Mouse (Mus musculus) neutrophil, adult 59 days (primary cell): ENCODE results near the gene Gpr88. TPM values are rescaled to one million over a fixed set of nuclear protein-coding genes. Genes with fewer than 3 reads are reported as not detected.

ENCODE experiments used
- total RNA-seq, 2 experiments: library from RNA; stranded (reverse); gene quantifications; 1 replicate in 1 of 2; 2 replicates in 1 of 2; pipeline ENCODE4 v1.2.4; 2023

The Gpr88 gene
- not detected for total RNA-seq

DNA sequence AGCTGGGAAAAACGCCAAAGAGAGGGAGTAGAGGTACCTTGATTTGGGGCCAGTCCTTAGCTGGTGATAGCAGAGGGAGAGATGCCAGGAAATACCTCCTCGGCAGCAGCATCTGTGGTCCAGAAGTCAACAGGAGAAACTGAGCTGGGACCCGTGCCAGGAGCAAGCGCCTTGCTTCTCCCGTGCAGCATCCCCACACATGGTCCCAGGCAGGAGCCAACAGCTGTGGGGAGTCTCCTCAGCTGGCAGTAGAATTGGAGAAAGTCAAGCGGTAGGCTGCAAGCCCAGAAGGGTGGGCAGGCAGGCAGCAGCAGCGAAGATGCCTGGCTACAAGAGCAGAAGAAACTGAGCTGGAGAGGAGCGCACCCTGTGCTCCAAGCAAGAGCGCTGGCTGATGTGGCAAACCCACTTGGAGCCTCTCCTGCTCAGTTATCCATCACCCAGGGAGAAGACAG, at the start of gene Gpr88:
Gene Gpr88, minus strand, starts transcription at position 427 of the 455 bp plus-strand sequence.

Other genes starting within 250 kb of the Gpr88 start
- gene Slc30a7, start 246.1 kb downstream of the Gpr88 start, total RNA-seq, result 10 to 100 TPM; 24.5 to 30.1 TPM
- gene Extl2, start 246.0 kb downstream of the Gpr88 start, total RNA-seq, result 1 to 10 TPM; 7.4 to 9.0 TPM
- gene Vcam1, start 123.8 kb downstream of the Gpr88 start, total RNA-seq, result 10 to 100 TPM; 26.5 to 33.9 TPM
- gene Cdc14a, start 170.5 kb upstream of the Gpr88 start, total RNA-seq, result 10 to 100 TPM; 39.0 to 45.1 TPM